Mouse (Mus musculus) lung, adult 2 months (tissue): ENCODE data around the gene Pitpnm1.

Experiments
- CTCF ChIP-seq: fragments of 200-500 bp; IDR thresholded peaks from 2 replicates; pipeline ENCODE4 v1.5.1; 2011; ENCODE audit warnings: mild to moderate bottlenecking, low read length, control low read depth; ENCODE audit not compliant: insufficient read depth
- POLR2A ChIP-seq: fragments of 200-500 bp; IDR thresholded peaks from 2 replicates; pipeline ENCODE4 v1.6.1; 2011; ENCODE audit warnings: low read depth, mild to moderate bottlenecking, control low read depth, low read length, borderline replicate concordance; ENCODE audit errors: extremely low read depth

- TF ChIP-seq CTCF, result no peak
- no peak for TF ChIP-seq POLR2A
Observed at GRCm38 (mm10) chr19:4163543-4163887, 63.7 kb downstream of the Pitpnm1 start.
